Mouse (Mus musculus): ENCODE results near the gene Olfr71. TPM values are rescaled to one million over a fixed set of nuclear protein-coding genes. Genes with fewer than 3 reads are reported as not detected.

Gene Olfr71
- polyA plus RNA-seq, 1 experiment, result not detected

- DNase-seq (ENCODE audit: low read depth, low spot score), result no peak
- WGBS, result 55% methylated on average over 13 of the region's 16 CpGs
Observed at GRCm38 (mm10) chr4:43720491-43721228, 10.6 kb upstream of the Olfr71 start.

GRCm38 (mm10) chr4:43713652-43714219 is 3.7 kb upstream of the Olfr71 start:
- DNase-seq (ENCODE audit: low read depth, low spot score), result no peak
- 22% methylated on average over 7 of the region's 7 CpGs for WGBS

GRCm38 (mm10) chr4:43711821-43712220 is 1.8 kb upstream of the Olfr71 start:
- no peak for DNase-seq (ENCODE audit: low read depth, low spot score)

GRCm38 (mm10) chr4:43705991-43706390 is 4.1 kb downstream of the Olfr71 start:
- DNase-seq (ENCODE audit: low read depth, low spot score), result no peak
- WGBS, result 67% methylated on average over 13 of the region's 13 CpGs

More at GRCm38 (mm10) chr4:43711821-43712220, 1.8 kb upstream of the Olfr71 start:
- 1% methylated on average over 2 of the region's 2 CpGs for WGBS

- WGBS, result 55% methylated on average over 8 of the region's 8 CpGs
- no peak for DNase-seq (ENCODE audit: low read depth, low spot score)
Observed at GRCm38 (mm10) chr4:43703851-43704250, 6.2 kb downstream of the Olfr71 start.

- 76% methylated on average over 6 of the region's 6 CpGs for WGBS
- no peak for DNase-seq (ENCODE audit: low read depth, low spot score)
Observed at GRCm38 (mm10) chr4:43703439-43703838, 6.6 kb downstream of the Olfr71 start.

GRCm38 (mm10) chr4:43700707-43701106 is 9.3 kb downstream of the Olfr71 start, which contains the start of gene Olfr70:
Olfr70 (minus strand) TSS chr4:43700807.
- WGBS, result 71% methylated on average over 6 of the region's 6 CpGs
- DNase-seq (ENCODE audit: low read depth, low spot score), result no peak

- WGBS, result 92% methylated on average over 13 of the region's 13 CpGs
Observed at GRCm38 (mm10) chr4:43696561-43696960, 13.5 kb downstream of the Olfr71 start.

GRCm38 (mm10) chr4:43695249-43695671 is 14.8 kb downstream of the Olfr71 start:
- WGBS, result 4% methylated on average over 9 of the region's 9 CpGs
- DNase-seq (ENCODE audit: low read depth, low spot score), result no peak

More at GRCm38 (mm10) chr4:43696561-43696960, 13.5 kb downstream of the Olfr71 start:
- DNase-seq (ENCODE audit: low read depth, low spot score), result no peak

GRCm38 (mm10) chr4:43694439-43695248 is 15.4 kb downstream of the Olfr71 start:
- no peak for DNase-seq (ENCODE audit: low read depth, low spot score)
- 87% methylated on average over 1 of the region's 1 CpGs for WGBS

- WGBS, result 55% methylated on average over 5 of the region's 5 CpGs
Observed at GRCm38 (mm10) chr4:43693806-43694241, 16.2 kb downstream of the Olfr71 start.

GRCm38 (mm10) chr4:43691026-43691425 is 19.0 kb downstream of the Olfr71 start:
- WGBS, result 70% methylated on average over 5 of the region's 5 CpGs
- no peak for DNase-seq (ENCODE audit: low read depth, low spot score)

More at GRCm38 (mm10) chr4:43693806-43694241, 16.2 kb downstream of the Olfr71 start:
- no peak for DNase-seq (ENCODE audit: low read depth, low spot score)

- WGBS, result 92% methylated on average over 17 of the region's 17 CpGs
- DNase-seq (ENCODE audit: low read depth, low spot score), result no peak
Observed at GRCm38 (mm10) chr4:43690021-43690420, 20.0 kb downstream of the Olfr71 start.

- DNase-seq (ENCODE audit: low read depth, low spot score), result no peak
- WGBS, result 79% methylated on average over 7 of the region's 7 CpGs
Observed at GRCm38 (mm10) chr4:43679416-43680043, 30.5 kb downstream of the Olfr71 start.

GRCm38 (mm10) chr4:43678541-43678940 is 31.5 kb downstream of the Olfr71 start:
- WGBS, result 92% methylated on average over 6 of the region's 6 CpGs
- DNase-seq (ENCODE audit: low read depth, low spot score), result no peak

- no peak for DNase-seq (ENCODE audit: low read depth, low spot score)
- 42% methylated on average over 4 of the region's 4 CpGs for WGBS
Observed at GRCm38 (mm10) chr4:43675608-43676007, 34.4 kb downstream of the Olfr71 start.

GRCm38 (mm10) chr4:43674974-43675373 is 35.1 kb downstream of the Olfr71 start:
- WGBS, result 55% methylated on average over 5 of the region's 5 CpGs
- DNase-seq (ENCODE audit: low read depth, low spot score), result no peak

- 87% methylated on average over 8 of the region's 8 CpGs for WGBS
- DNase-seq (ENCODE audit: low read depth, low spot score), result no peak
Observed at GRCm38 (mm10) chr4:43673703-43674102, 36.4 kb downstream of the Olfr71 start.

GRCm38 (mm10) chr4:43672070-43672469 is 38.0 kb downstream of the Olfr71 start:
- 21% methylated on average over 2 of the region's 2 CpGs for WGBS
- peak; percentile 87 for DNase-seq (ENCODE audit: low read depth, low spot score)

- 2% methylated on average over 25 of the region's 25 CpGs for WGBS
- no peak for DNase-seq (ENCODE audit: low read depth, low spot score)
Observed at GRCm38 (mm10) chr4:43669428-43669794, 40.6 kb downstream of the Olfr71 start.
